Mouse (Mus musculus) MEL (cell line): Measurements from ENCODE around the gene Lcorl. TPM values are rescaled to one million over a fixed set of nuclear protein-coding genes. Genes with fewer than 3 reads are reported as not detected.

Experiments
- DNase-seq: peaks from one replicate; pipeline ENCODE4 v3.0.0; 2011; ENCODE audit warnings: low read depth, low spot score
- H3K27ac ChIP-seq: 2 replicates; pipeline ENCODE4 v1.5.1; 2012; ENCODE audit warnings: low read depth, mild to moderate bottlenecking, control low read depth, low read length, moderate library complexity; ENCODE audit not compliant: control insufficient read depth
- H3K27me3 ChIP-seq, 2 experiments: fragments of 150-350 bp in 1 of 2; sonication (generic) in 1 of 2; 2 replicates each; pipeline ENCODE4 v1.6.1; 2012; ENCODE audit warnings: low read length in 2 of 2, mild to moderate bottlenecking in 2 of 2, improper control_type of control experiment in 1 of 2, moderate library complexity in 1 of 2; ENCODE audit not compliant: insufficient read depth in 2 of 2, control insufficient read depth in 1 of 2
- H3K36me3 ChIP-seq, 2 experiments: 2 replicates each; pipeline ENCODE4 v1.6.1; 2012 to 2014; ENCODE audit warnings: low read length in 2 of 2, improper control_type of control experiment in 1 of 2, inconsistent platforms in 1 of 2, mild to moderate bottlenecking in 1 of 2; ENCODE audit not compliant: insufficient read depth in 2 of 2, control insufficient read depth in 1 of 2
- H3K4me1 ChIP-seq, 2 experiments: fragments of 150-350 bp in 1 of 2; sonication (generic) in 1 of 2; 2 replicates each; pipeline ENCODE4 v1.6.1; 2012; ENCODE audit warnings: low read length in 2 of 2, improper control_type of control experiment in 1 of 2, mild to moderate bottlenecking in 1 of 2; ENCODE audit not compliant: insufficient read depth in 2 of 2, control insufficient read depth in 1 of 2
- H3K4me3 ChIP-seq, 2 experiments: fragments of 150-350 bp in 1 of 2; sonication (generic) in 1 of 2; 2 replicates each; pipeline ENCODE4 v1.5.1; 2012; ENCODE audit warnings: low read depth in 2 of 2, low read length in 2 of 2, mild to moderate bottlenecking in 2 of 2, moderate library complexity in 2 of 2, control low read depth in 1 of 2, improper control_type of control experiment in 1 of 2; ENCODE audit not compliant: control insufficient read depth in 1 of 2, insufficient read depth in 1 of 2
- H3K79me2 ChIP-seq: 2 replicates; pipeline ENCODE4 v1.6.1; 2012; ENCODE audit warnings: mild to moderate bottlenecking, low read length, moderate library complexity; ENCODE audit not compliant: control insufficient read depth, poor library complexity, insufficient read depth
- H3K9ac ChIP-seq: 2 replicates; pipeline ENCODE4 v1.6.1; 2012; ENCODE audit warnings: low read depth, mild to moderate bottlenecking, control low read depth, low read length, moderate library complexity; ENCODE audit not compliant: control insufficient read depth, poor library complexity, severe bottlenecking
- H3K9me3 ChIP-seq: fragments of 150-350 bp; sonication (generic); replicated peaks from 2 replicates; pipeline ENCODE4 v1.6.1; 2012; ENCODE audit warnings: mild to moderate bottlenecking, low read length, improper control_type of control experiment, moderate library complexity; ENCODE audit not compliant: insufficient read depth
- BHLHE40 ChIP-seq: IDR thresholded peaks from 2 replicates; pipeline ENCODE4 v1.6.1; 2012; ENCODE audit warnings: low read depth, mild to moderate bottlenecking, inconsistent platforms, low read length, improper control_type of control experiment, borderline replicate concordance
- CHD1 ChIP-seq: IDR thresholded peaks from 2 replicates; pipeline ENCODE4 v1.6.1; 2012; ENCODE audit warnings: low read depth, mild to moderate bottlenecking, inconsistent platforms, low read length, improper control_type of control experiment
- CHD2 ChIP-seq: IDR thresholded peaks from 2 replicates; pipeline ENCODE4 v1.6.1; 2011; ENCODE audit warnings: low read length, improper control_type of control experiment
- E2F4 ChIP-seq: IDR thresholded peaks from 2 replicates; pipeline ENCODE4 v1.6.1; 2011; ENCODE audit warnings: low read depth, low read length, improper control_type of control experiment, borderline replicate concordance
- ELF1 ChIP-seq: IDR thresholded peaks from 2 replicates; pipeline ENCODE4 v1.6.1; 2014; ENCODE audit warnings: low read depth, mild to moderate bottlenecking, inconsistent platforms, low read length, improper control_type of control experiment, moderate library complexity
- EP300 ChIP-seq, 2 experiments: IDR thresholded peaks; 2 replicates each; pipeline ENCODE4 v1.6.1; 2011; ENCODE audit warnings: improper control_type of control experiment in 2 of 2, low read length in 2 of 2, low read depth in 1 of 2, mild to moderate bottlenecking in 1 of 2
- ETS1 ChIP-seq: IDR thresholded peaks from 2 replicates; pipeline ENCODE4 v1.6.1; 2012; ENCODE audit warnings: low read depth, mild to moderate bottlenecking, inconsistent platforms, low read length, improper control_type of control experiment, moderate library complexity
- GABPA ChIP-seq: IDR thresholded peaks from 2 replicates; pipeline ENCODE4 v1.6.1; 2012; ENCODE audit warnings: low read depth, mild to moderate bottlenecking, inconsistent platforms, low read length, improper control_type of control experiment, moderate library complexity
- GATA1 ChIP-seq: IDR thresholded peaks from 2 replicates; pipeline ENCODE4 v1.6.1; 2011; ENCODE audit warnings: low read depth, low read length, improper control_type of control experiment
- HCFC1 ChIP-seq: IDR thresholded peaks from 2 replicates; pipeline ENCODE4 v1.6.1; 2012; ENCODE audit warnings: low read depth, mild to moderate bottlenecking, inconsistent platforms, low read length, improper control_type of control experiment, moderate library complexity
- JUND ChIP-seq: IDR thresholded peaks from 2 replicates; pipeline ENCODE4 v1.6.1; 2011; ENCODE audit warnings: low read depth, mild to moderate bottlenecking, improper control_type of control experiment, low read length
- KAT2A ChIP-seq: conservative IDR thresholded peaks from 2 replicates; pipeline ENCODE4 v1.6.1; 2012; ENCODE audit warnings: low read depth, low read length, improper control_type of control experiment, inconsistent platforms
- MAFK ChIP-seq: IDR thresholded peaks from 2 replicates; pipeline ENCODE4 v1.6.1; 2011; ENCODE audit warnings: low read depth, mild to moderate bottlenecking, low read length, improper control_type of control experiment, borderline replicate concordance
- MXI1 ChIP-seq: IDR thresholded peaks from 2 replicates; pipeline ENCODE4 v1.6.1; 2011; ENCODE audit warnings: mild to moderate bottlenecking, low read depth, low read length, improper control_type of control experiment
- MYB ChIP-seq: IDR thresholded peaks from 2 replicates; pipeline ENCODE4 v1.6.1; 2011; ENCODE audit warnings: mild to moderate bottlenecking, low read depth, low read length, improper control_type of control experiment
- MYC ChIP-seq: IDR thresholded peaks from 2 replicates; pipeline ENCODE4 v1.6.1; 2011; ENCODE audit warnings: low read depth, mild to moderate bottlenecking, low read length, improper control_type of control experiment, moderate library complexity
- POLR2AphosphoS5 ChIP-seq: IDR thresholded peaks from 2 replicates; pipeline ENCODE4 v1.6.1; 2012; ENCODE audit warnings: low read depth, borderline replicate concordance, mild to moderate bottlenecking, inconsistent platforms, low read length, moderate library complexity, mixed read lengths
- RAD21 ChIP-seq: IDR thresholded peaks from 2 replicates; pipeline ENCODE4 v1.6.1; 2011; ENCODE audit warnings: mild to moderate bottlenecking, low read depth, low read length, improper control_type of control experiment
- RCOR1 ChIP-seq: IDR thresholded peaks from 2 replicates; pipeline ENCODE4 v1.6.1; 2012; ENCODE audit warnings: low read depth, mild to moderate bottlenecking, inconsistent platforms, low read length, improper control_type of control experiment
- SIN3A ChIP-seq: IDR thresholded peaks from 2 replicates; pipeline ENCODE4 v1.6.1; 2012; ENCODE audit warnings: low read length, improper control_type of control experiment, inconsistent platforms
- SMC3 ChIP-seq: IDR thresholded peaks from 2 replicates; pipeline ENCODE4 v1.6.1; 2011; ENCODE audit warnings: low read depth, low read length, improper control_type of control experiment
- TAL1 ChIP-seq: IDR thresholded peaks from 2 replicates; pipeline ENCODE4 v1.6.1; 2012; ENCODE audit warnings: mild to moderate bottlenecking, inconsistent platforms, low read length, moderate library complexity, mixed read lengths
- TBP ChIP-seq: IDR thresholded peaks from 2 replicates; pipeline ENCODE4 v1.8.0; 2011; ENCODE audit warnings: low read depth, low read length, improper control_type of control experiment
- TCF12 ChIP-seq: IDR thresholded peaks from 2 replicates; pipeline ENCODE4 v1.6.1; 2014; ENCODE audit warnings: low read depth, mild to moderate bottlenecking, inconsistent platforms, low read length, improper control_type of control experiment, moderate library complexity
- UBTF ChIP-seq: IDR thresholded peaks from 2 replicates; pipeline ENCODE4 v1.6.1; 2012; ENCODE audit warnings: low read depth, mild to moderate bottlenecking, inconsistent platforms, low read length, improper control_type of control experiment, moderate library complexity, borderline replicate concordance; ENCODE audit not compliant: insufficient read depth
- USF1 ChIP-seq: IDR thresholded peaks from 2 replicates; pipeline ENCODE4 v1.6.1; 2014; ENCODE audit warnings: low read depth, mild to moderate bottlenecking, inconsistent platforms, low read length, improper control_type of control experiment, moderate library complexity
- ZC3H11A ChIP-seq: IDR thresholded peaks from 2 replicates; pipeline ENCODE4 v1.6.1; 2012; ENCODE audit warnings: low read depth, mild to moderate bottlenecking, inconsistent platforms, low read length, improper control_type of control experiment
- ZKSCAN1 ChIP-seq: IDR thresholded peaks from 2 replicates; pipeline ENCODE4 v1.6.1; 2012; ENCODE audit warnings: low read depth, mild to moderate bottlenecking, inconsistent platforms, low read length, improper control_type of control experiment, moderate library complexity
- ZNF384 ChIP-seq: IDR thresholded peaks from 2 replicates; pipeline ENCODE4 v1.6.1; 2012; ENCODE audit warnings: low read depth, mild to moderate bottlenecking, inconsistent platforms, low read length, improper control_type of control experiment
- polyA plus RNA-seq, 2 experiments: library from polyadenylated mRNA; stranded (reverse) in 1 of 2; unstranded in 1 of 2; fragments of >175 nt in 1 of 2; fragments of >200 nt in 1 of 2; gene quantifications; 2 replicates each; pipeline versions ENCODE4 v1.2.1 to v1.2.4; 2012; ENCODE audit warnings: low replicate concordance in 2 of 2, low read depth in 1 of 2; ENCODE audit not compliant: insufficient read length in 2 of 2, insufficient read depth in 1 of 2, missing spikeins in 1 of 2
- total RNA-seq: library from RNA; depleted of rRNA; stranded (reverse); fragments of 300-350 nt; gene quantifications from 2 replicates; pipeline ENCODE4 v1.2.3, GENCODE M21; 2012

The Lcorl gene
- total and polyA plus RNA-seq, 3 experiments: 10.1 to 10.6 TPM; not detected in 1

GRCm38 (mm10) chr5:45875472-45875871, 18.1 kb upstream of the Lcorl start:
- Histone ChIP-seq H3K79me2 (no peaks in the 10 kb centered on the region), H3K4me3 (no peak overlapping the region), H3K4me1 (peaks cover 3 to 11% of the 10 kb centered on the region in 2 experiments; a peak in 3 of 4 replicates), H3K27me3 (no peaks in the 10 kb centered on the region), H3K27ac (peak overlapping the region; percentile 67), H3K9me3 (no peaks in the 10 kb centered on the region), H3K36me3 (peaks cover 0 to 15% of the 10 kb centered on the region in 2 experiments; a peak in 2 of 4 replicates), H3K9ac (no peak overlapping the region)
- TF ChIP-seq HCFC1 (peak; percentile 47; the same call in 1 of the 2 replicates), ETS1 (peak; percentile 81), MXI1 (0 out of 2 replicates have a peak, but pooled peaks have one; percentile 52), RAD21 (no peak), EP300 (IDR thresholded peaks at IDR 0.05; ENCODE audit: low read depth in 1 of 2, low read length in 2 of 2) (peak; percentile 41 to 66), KAT2A (peak; percentile 58), MYC (0 out of 2 replicates have a peak, but pooled peaks have one; percentile 22), TCF12 (peak; percentile 49; the same call in 1 of the 2 replicates), CHD1 (no peak), TAL1 (no peak), SIN3A (peak; percentile 57; the same call in 1 of the 2 replicates)
- peak; percentile 76 for DNase-seq

GRCm38 (mm10) chr5:45874284-45875030, 17.0 kb upstream of the Lcorl start:
- peak; percentile 56 for DNase-seq
- no peaks in the 10 kb centered on the region for H3K79me2 ChIP-seq
- H3K27ac ChIP-seq: peak overlapping the region; percentile 49; the same call in 1 of the 2 replicates
- no peaks in the 10 kb centered on the region for H3K9me3 ChIP-seq
- H3K4me1 ChIP-seq: peaks cover 3 to 11% of the 10 kb centered on the region in 2 experiments; a peak in 3 of 4 replicates
- no peak overlapping the region for H3K4me3 ChIP-seq
- no peak overlapping the region for H3K9ac ChIP-seq
- H3K27me3 ChIP-seq: no peaks in the 10 kb centered on the region
- peaks cover 0 to 15% of the 10 kb centered on the region in 2 experiments; a peak in 2 of 4 replicates for H3K36me3 ChIP-seq
- TF ChIP-seq SIN3A (no peak), MAFK (no peak), EP300 (IDR thresholded peaks at IDR 0.05; ENCODE audit: low read depth in 1 of 2, low read length in 2 of 2) (peak in 1 of 2 experiments; percentile 31; a peak in 1 of 4 replicates), UBTF (no peak), CHD1 (no peak), ELF1 (0 out of 2 replicates have a peak, but pooled peaks have one; percentile 45), TBP (no peak), RCOR1 (peak; percentile 44; the same call in 1 of the 2 replicates), ZNF384 (no peak), CHD2 (no peak), TAL1 (no peak), POLR2AphosphoS5 (no peak), GABPA (no peak), ETS1 (no peak), BHLHE40 (no peak), GATA1 (no peak), ZKSCAN1 (no peak), MYB (no peak), MXI1 (no peak), JUND (no peak), USF1 (peak; percentile 54; the same call in 1 of the 2 replicates), KAT2A (no peak), ZC3H11A (no peak), TCF12 (no peak), E2F4 (no peak), SMC3 (no peak)
